Mouse (Mus musculus) intestine, embryonic 15.5 days (tissue): Measurements from ENCODE around the gene H2-M5. TPM values are rescaled to one million over a fixed set of nuclear protein-coding genes. Genes with fewer than 3 reads are reported as not detected.
"Not testable (repeated sequence)": the region's sequence is repeated elsewhere in the genome, so short reads cannot be mapped to it uniquely, and the experiment has no call there.

Source experiments
- ATAC-seq: fragments of 200-750 bp; cut with Nextera tagmentation; 2 replicates; pipeline ENCODE4 v1.8.0; 2017; ENCODE audit warnings: moderate TSS enrichment, moderate library complexity
- H3K27ac ChIP-seq: fragments of 300-500 bp; sonication (generic); 2 replicates; pipeline ENCODE4 v1.5.1; 2015; ENCODE audit warnings: mild to moderate bottlenecking, inconsistent platforms
- H3K27me3 ChIP-seq: fragments of 300-500 bp; sonication (generic); replicated peaks from 2 replicates; pipeline ENCODE4 v1.6.1; 2015; ENCODE audit warnings: inconsistent platforms
- H3K36me3 ChIP-seq: fragments of 300-500 bp; sonication (generic); 2 replicates; pipeline ENCODE4 v1.6.1; 2015; ENCODE audit warnings: inconsistent platforms
- H3K4me1 ChIP-seq: fragments of 300-500 bp; sonication (generic); replicated peaks from 2 replicates; pipeline ENCODE4 v1.6.1; 2015; ENCODE audit warnings: inconsistent platforms
- H3K4me2 ChIP-seq: fragments of 300-500 bp; sonication (generic); replicated peaks from 2 replicates; pipeline ENCODE4 v1.6.1; 2015; ENCODE audit warnings: mild to moderate bottlenecking, inconsistent platforms
- H3K4me3 ChIP-seq: fragments of 300-500 bp; sonication (generic); replicated peaks from 2 replicates; pipeline ENCODE4 v1.5.1; 2015; ENCODE audit warnings: inconsistent platforms
- H3K9ac ChIP-seq: fragments of 300-500 bp; sonication (generic); 2 replicates; pipeline ENCODE4 v1.6.1; 2015; ENCODE audit warnings: inconsistent platforms
- H3K9me3 ChIP-seq: fragments of 300-500 bp; sonication (generic); 2 replicates; pipeline ENCODE4 v1.6.1; 2016; ENCODE audit warnings: inconsistent platforms
- WGBS: fragments of 180-500 bp; shearing (Covaris S2); methylation state at CpG from one replicate; pipeline ENCODE4 v1.1.7; 2015; 5-methylcytosine and 5-hydroxymethylcytosine counted together
- polyA plus RNA-seq: library from polyadenylated mRNA; unstranded; fragments of >200 nt; fragmentation: Nextera tagmentation; extraction: Ambion mirVana; gene quantifications from 2 replicates; pipeline ENCODE4 v1.2.1, GENCODE M21; 2015

The H2-M5 gene
- polyA plus RNA-seq, 1 experiment from 2014 or later = 0.24 TPM

- peaks cover 11% of the 10 kb centered on the region for H3K27me3 ChIP-seq
- 91% methylated on average over 6 of the region's 6 CpGs for WGBS
- H3K4me1 ChIP-seq, H3K36me3 ChIP-seq, H3K9me3 ChIP-seq, H3K27ac ChIP-seq, H3K4me3 ChIP-seq, H3K9ac ChIP-seq, ATAC-seq, H3K4me2 ChIP-seq: not testable (repeated sequence)
These were observed 1.3 kb upstream of the H2-M5 start for GRCm38 (mm10) chr17:36990630-36991029.

- Histone ChIP-seq H3K4me3 (peak overlapping the region; percentile 20), H3K9ac (no peak overlapping the region)
- peak; percentile 56; the same call in 1 of the 2 replicates for ATAC-seq
These were observed 862 bp downstream of the H2-M5 start for GRCm38 (mm10) chr17:36988475-36988874.

GRCm38 (mm10) chr17:36982253-36983155 is 6.8 kb downstream of the H2-M5 start:
- Histone ChIP-seq H3K36me3 (no peaks in the 10 kb centered on the region), H3K9ac (no peak overlapping the region), H3K27me3 (peaks cover 3% of the 10 kb centered on the region), H3K4me1 (peaks cover 14% of the 10 kb centered on the region; the same call in 1 of the 2 replicates), H3K4me3 (no peak overlapping the region), H3K27ac (no peak overlapping the region), H3K4me2 (0 out of 2 replicates have a peak overlapping the region, but pooled peaks have one; percentile 9), H3K9me3 (no peaks in the 10 kb centered on the region)
- peak; percentile 54 for ATAC-seq
- 37% methylated on average over 5 of the region's 5 CpGs for WGBS

More at GRCm38 (mm10) chr17:36988475-36988874, 862 bp downstream of the H2-M5 start:
- peaks cover 11% of the 10 kb centered on the region for H3K27me3 ChIP-seq
- no peak overlapping the region for H3K27ac ChIP-seq
- H3K9me3 ChIP-seq = no peaks in the 10 kb centered on the region
- H3K4me1 ChIP-seq = 0 out of 2 replicates have a peak, but pooled peaks cover 5% of the 10 kb centered on the region
- no peaks in the 10 kb centered on the region for H3K36me3 ChIP-seq
- H3K4me2 ChIP-seq = peak overlapping the region; percentile 53
- WGBS = 4% methylated on average over 24 of the region's 24 CpGs

GRCm38 (mm10) chr17:36981845-36982244 is 7.5 kb downstream of the H2-M5 start:
- ATAC-seq = peak; percentile 76
- peak overlapping the region; percentile 52 for H3K4me2 ChIP-seq
- peaks cover 14% of the 10 kb centered on the region; the same call in 1 of the 2 replicates for H3K4me1 ChIP-seq
- no peaks in the 10 kb centered on the region for H3K27me3 ChIP-seq
- no peak overlapping the region for H3K9ac ChIP-seq
- 5% methylated on average over 4 of the region's 4 CpGs for WGBS
- H3K36me3 ChIP-seq = no peaks in the 10 kb centered on the region
- no peak overlapping the region for H3K27ac ChIP-seq
- H3K4me3 ChIP-seq = no peak overlapping the region
- H3K9me3 ChIP-seq = no peaks in the 10 kb centered on the region

GRCm38 (mm10) chr17:36981221-36981813 is 8.0 kb downstream of the H2-M5 start, which contains the start of gene 2410137M14Rik:
2410137M14Rik (minus strand) TSS chr17:36981237.
- no peaks in the 10 kb centered on the region for H3K9me3 ChIP-seq
- peak within 1 kb of the TSS; percentile 52 for H3K4me2 ChIP-seq
- peaks cover 14% of the 10 kb centered on the region; the same call in 1 of the 2 replicates for H3K4me1 ChIP-seq
- WGBS = 10% methylated on average over 18 of the region's 18 CpGs
- ATAC-seq = peak; percentile 67
- no peaks in the 10 kb centered on the region for H3K36me3 ChIP-seq
- H3K27me3 ChIP-seq = no peaks in the 10 kb centered on the region
- 0 out of 2 replicates have a peak within 1 kb of the TSS, but pooled peaks have one; percentile 9 for H3K4me3 ChIP-seq
- H3K27ac ChIP-seq = no peak within 1 kb of the TSS
- no peak within 1 kb of the TSS for H3K9ac ChIP-seq

GRCm38 (mm10) chr17:36973271-36973787 is 16.0 kb downstream of the H2-M5 start:
- H3K27ac ChIP-seq = no peak overlapping the region
- no peaks in the 10 kb centered on the region for H3K9me3 ChIP-seq
- no peaks in the 10 kb centered on the region; the same call in 1 of the 2 replicates for H3K27me3 ChIP-seq
- no peaks in the 10 kb centered on the region for H3K36me3 ChIP-seq
- H3K4me2 ChIP-seq = no peak overlapping the region
- no peak for ATAC-seq
- H3K4me1 ChIP-seq = no peaks in the 10 kb centered on the region
- 70% methylated on average over 8 of the region's 8 CpGs for WGBS
- no peak overlapping the region for H3K4me3 ChIP-seq
- no peak overlapping the region for H3K9ac ChIP-seq

- no peak overlapping the region for H3K4me3 ChIP-seq
- H3K27me3 ChIP-seq = no peaks in the 10 kb centered on the region; the same call in 1 of the 2 replicates
- 84% methylated on average over 3 of the region's 3 CpGs for WGBS
- no peaks in the 10 kb centered on the region for H3K9me3 ChIP-seq
- ATAC-seq = no peak
- no peak overlapping the region for H3K27ac ChIP-seq
- H3K4me2 ChIP-seq = no peak overlapping the region
- H3K9ac ChIP-seq = no peak overlapping the region
- H3K36me3 ChIP-seq = no peaks in the 10 kb centered on the region
- H3K4me1 ChIP-seq = no peaks in the 10 kb centered on the region
These were observed 16.5 kb downstream of the H2-M5 start for GRCm38 (mm10) chr17:36972791-36973190.

- no peaks in the 10 kb centered on the region; the same call in 1 of the 2 replicates for H3K27me3 ChIP-seq
- no peaks in the 10 kb centered on the region for H3K4me1 ChIP-seq
- H3K4me2 ChIP-seq = no peak overlapping the region
- no peak overlapping the region for H3K9ac ChIP-seq
- no peak overlapping the region for H3K4me3 ChIP-seq
- H3K36me3 ChIP-seq = no peaks in the 10 kb centered on the region
- no peaks in the 10 kb centered on the region for H3K9me3 ChIP-seq
- 84% methylated on average over 6 of the region's 6 CpGs for WGBS
- ATAC-seq = no peak
- no peak overlapping the region for H3K27ac ChIP-seq
These were observed 18.0 kb downstream of the H2-M5 start for GRCm38 (mm10) chr17:36971172-36971850.

- peak; percentile 34; the same call in 1 of the 2 replicates for ATAC-seq
- no peaks in the 10 kb centered on the region for H3K9me3 ChIP-seq
- H3K4me3 ChIP-seq = no peak overlapping the region
- no peaks in the 10 kb centered on the region for H3K4me1 ChIP-seq
- H3K9ac ChIP-seq = no peak overlapping the region
- no peaks in the 10 kb centered on the region; the same call in 1 of the 2 replicates for H3K27me3 ChIP-seq
- H3K36me3 ChIP-seq = no peaks in the 10 kb centered on the region
- no peak overlapping the region for H3K27ac ChIP-seq
- WGBS = 77% methylated on average over 14 of the region's 14 CpGs
- no peak overlapping the region for H3K4me2 ChIP-seq
These were observed 18.9 kb downstream of the H2-M5 start for GRCm38 (mm10) chr17:36970316-36970890.

GRCm38 (mm10) chr17:36966875-36967274 is 22.5 kb downstream of the H2-M5 start:
- H3K27ac ChIP-seq = no peak overlapping the region
- H3K4me3 ChIP-seq = no peak overlapping the region
- H3K9me3 ChIP-seq = no peaks in the 10 kb centered on the region
- H3K9ac ChIP-seq = no peak overlapping the region
- 76% methylated on average over 1 of the region's 1 CpGs for WGBS
- no peak overlapping the region for H3K4me2 ChIP-seq
- H3K4me1 ChIP-seq = no peaks in the 10 kb centered on the region
- H3K27me3 ChIP-seq = no peaks in the 10 kb centered on the region; the same call in 1 of the 2 replicates
- H3K36me3 ChIP-seq = no peaks in the 10 kb centered on the region
- no peak for ATAC-seq

- 47% methylated on average over 1 of the region's 1 CpGs for WGBS
- no peak for ATAC-seq
These were observed 28.2 kb downstream of the H2-M5 start for GRCm38 (mm10) chr17:36961125-36961524.

More at GRCm38 (mm10) chr17:36961125-36961524, 28.2 kb downstream of the H2-M5 start:
- Histone ChIP-seq H3K27ac (no peak overlapping the region), H3K9ac (no peak overlapping the region), H3K27me3 (no peaks in the 10 kb centered on the region), H3K36me3 (0 out of 2 replicates have a peak, but pooled peaks cover under 1% of the 10 kb centered on the region), H3K4me3 (no peak overlapping the region), H3K4me2 (no peak overlapping the region), H3K9me3 (no peaks in the 10 kb centered on the region), H3K4me1 (peaks cover 10% of the 10 kb centered on the region)
